Mouse (Mus musculus): ENCODE measurements around the gene Dnajc8.

Gene Dnajc8

DNA sequence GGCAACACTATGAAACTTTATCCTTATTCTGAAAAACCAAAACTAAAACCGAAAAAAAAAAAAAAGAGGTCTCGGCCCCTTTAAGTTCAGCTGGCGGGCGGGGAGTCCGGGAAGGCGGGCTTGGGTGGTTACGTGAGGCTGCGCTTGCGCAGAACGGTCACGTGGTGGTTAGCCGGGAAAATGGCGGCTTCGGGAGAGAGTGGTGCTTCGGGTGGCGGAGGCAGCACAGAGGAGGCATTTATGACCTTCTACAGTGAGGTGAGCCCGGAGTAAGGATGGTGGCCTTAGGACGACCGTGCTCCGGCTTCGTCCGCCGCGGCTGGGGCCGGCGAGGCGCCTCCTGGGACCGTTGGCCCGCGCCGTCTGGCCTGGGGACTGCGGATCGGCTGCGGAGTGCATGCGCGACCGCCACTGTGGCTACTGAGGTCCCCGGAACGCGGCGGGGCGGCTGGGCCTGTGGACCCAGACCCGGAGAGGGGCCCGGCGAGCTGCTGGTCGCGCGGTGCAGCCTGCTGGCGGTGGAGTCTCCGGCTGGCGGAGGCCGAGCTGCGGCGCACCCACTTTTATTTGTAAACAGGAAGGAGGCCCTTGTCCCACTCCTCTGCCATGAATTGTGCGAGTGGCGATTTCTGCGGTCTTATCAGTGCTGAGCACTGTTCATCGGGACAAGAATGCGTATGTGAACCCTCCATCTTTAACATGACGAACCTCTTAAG, at the start of gene Dnajc8:
Gene Dnajc8, plus strand, starts transcription at position 145 of the 716 bp plus-strand sequence.
- peak; percentile 86 for DNase-seq (ENCODE audit: low spot score)

DNA sequence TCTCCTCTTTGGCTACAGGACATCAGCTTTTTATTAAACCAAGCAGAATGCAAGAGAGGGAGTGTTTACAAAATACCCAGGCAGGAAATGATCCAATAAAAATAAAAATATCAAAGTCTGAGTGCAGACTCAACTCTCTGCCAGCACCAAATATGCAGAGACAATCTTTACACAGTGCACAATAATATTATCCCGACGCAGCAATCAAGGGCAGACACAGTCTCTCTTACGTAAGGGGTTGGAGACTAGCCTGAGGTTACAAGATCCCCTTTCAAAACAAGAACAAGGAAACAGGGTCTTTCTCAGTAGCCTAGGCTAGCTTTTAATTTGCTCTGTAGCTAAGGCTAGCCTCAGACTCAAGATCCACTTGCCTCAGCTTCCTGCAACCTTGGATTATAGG, 46.8 kb upstream of the Dnajc8 start:
- DNase-seq (ENCODE audit: low spot score) = no peak

DNA sequence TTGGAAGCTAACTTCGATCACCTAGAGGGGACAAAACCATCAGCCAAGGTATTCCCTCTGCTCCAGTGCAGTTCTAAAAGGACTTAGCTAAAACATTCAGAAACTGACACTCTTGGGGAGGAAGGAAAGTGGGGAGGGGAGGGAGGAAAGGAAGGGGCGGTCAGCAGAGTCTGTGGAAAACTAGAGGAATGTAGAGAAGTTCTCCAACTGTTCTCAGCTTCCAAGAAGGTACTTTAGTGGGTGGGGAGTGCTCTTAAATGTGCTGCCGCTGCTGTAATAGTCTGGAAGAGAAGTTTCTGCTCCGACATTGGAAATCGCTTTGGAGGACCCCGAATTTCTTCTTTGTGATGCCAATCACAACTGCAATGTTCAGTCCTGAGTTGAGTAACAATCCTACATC, 46.4 kb upstream of the Dnajc8 start:
- no peak for DNase-seq (ENCODE audit: low spot score)

DNA sequence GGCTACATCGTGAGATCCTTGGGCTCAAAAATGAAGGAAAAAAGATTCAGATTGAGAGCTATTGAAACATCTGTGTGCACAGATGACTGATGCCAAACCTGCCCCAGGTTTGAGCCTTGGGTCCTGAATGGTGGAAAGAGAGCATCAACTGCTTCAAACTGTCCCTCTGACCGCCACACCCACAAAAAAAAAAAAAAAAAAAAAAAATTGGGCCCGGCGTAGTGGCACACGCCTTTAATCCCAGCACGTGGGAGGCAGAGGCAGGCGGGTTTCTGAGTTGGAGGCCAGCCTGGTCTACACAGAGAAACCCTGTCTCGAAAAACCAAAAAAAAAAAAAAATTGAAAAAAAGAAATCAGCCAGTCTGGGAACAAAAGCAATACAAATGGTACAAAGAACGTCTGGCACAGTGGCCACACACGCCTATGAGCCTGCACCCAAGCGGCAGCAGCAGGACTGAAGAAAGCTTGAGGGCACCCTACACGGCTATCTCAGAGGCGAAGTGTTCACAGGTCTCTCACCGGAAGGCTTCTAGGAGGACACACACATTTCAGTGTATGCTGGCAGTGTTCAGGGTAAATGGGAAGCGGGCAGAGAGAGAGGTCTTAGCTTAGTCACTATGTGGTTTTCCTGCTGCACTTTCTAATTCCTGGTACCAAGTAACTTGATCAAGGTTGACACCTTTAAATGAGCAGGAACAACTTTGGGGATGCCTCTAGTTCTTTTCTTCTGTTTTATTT, 44.9 kb upstream of the Dnajc8 start:
- DNase-seq (ENCODE audit: low spot score) = no peak

DNA sequence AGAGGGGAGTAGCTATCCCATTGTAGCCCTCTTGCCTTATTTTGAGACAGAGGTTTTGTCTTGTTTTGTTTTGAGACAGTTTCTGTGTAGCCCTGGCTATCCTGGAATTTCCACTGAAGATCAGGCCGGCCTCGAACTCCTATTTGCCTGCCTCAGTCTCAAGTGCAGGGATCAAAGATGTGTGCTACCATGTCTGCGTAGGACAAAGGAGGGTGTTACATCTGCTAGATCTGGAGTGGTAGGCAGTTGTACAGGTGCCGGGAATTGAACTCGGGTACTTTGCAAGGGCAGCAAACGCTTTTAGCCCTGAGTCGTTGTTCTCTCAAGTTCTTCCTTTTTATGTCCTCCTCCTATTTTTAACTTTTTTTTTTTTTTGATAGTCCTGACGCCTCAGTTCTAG, 44.3 kb upstream of the Dnajc8 start:
- no peak for DNase-seq (ENCODE audit: low spot score)

DNA sequence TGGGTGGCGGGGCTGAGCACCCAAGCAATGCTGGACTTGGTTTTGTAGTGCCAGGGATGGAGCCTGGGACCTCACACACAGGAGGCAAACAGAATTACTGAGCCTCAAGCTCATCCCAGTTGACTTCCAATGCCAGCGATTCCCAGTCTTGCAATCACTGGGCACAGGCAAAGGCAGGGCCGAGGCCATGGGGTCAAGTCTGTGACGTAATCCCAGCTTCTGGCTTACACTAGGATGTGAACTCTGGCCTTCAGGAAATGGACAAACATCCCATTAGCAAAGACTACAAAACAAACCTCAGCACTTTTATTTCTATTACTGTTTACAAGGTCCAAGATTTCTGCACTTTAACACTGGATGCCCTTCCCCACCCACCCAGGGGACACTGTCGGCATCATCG, 43.6 kb upstream of the Dnajc8 start:
- no peak for DNase-seq (ENCODE audit: low spot score)

DNA sequence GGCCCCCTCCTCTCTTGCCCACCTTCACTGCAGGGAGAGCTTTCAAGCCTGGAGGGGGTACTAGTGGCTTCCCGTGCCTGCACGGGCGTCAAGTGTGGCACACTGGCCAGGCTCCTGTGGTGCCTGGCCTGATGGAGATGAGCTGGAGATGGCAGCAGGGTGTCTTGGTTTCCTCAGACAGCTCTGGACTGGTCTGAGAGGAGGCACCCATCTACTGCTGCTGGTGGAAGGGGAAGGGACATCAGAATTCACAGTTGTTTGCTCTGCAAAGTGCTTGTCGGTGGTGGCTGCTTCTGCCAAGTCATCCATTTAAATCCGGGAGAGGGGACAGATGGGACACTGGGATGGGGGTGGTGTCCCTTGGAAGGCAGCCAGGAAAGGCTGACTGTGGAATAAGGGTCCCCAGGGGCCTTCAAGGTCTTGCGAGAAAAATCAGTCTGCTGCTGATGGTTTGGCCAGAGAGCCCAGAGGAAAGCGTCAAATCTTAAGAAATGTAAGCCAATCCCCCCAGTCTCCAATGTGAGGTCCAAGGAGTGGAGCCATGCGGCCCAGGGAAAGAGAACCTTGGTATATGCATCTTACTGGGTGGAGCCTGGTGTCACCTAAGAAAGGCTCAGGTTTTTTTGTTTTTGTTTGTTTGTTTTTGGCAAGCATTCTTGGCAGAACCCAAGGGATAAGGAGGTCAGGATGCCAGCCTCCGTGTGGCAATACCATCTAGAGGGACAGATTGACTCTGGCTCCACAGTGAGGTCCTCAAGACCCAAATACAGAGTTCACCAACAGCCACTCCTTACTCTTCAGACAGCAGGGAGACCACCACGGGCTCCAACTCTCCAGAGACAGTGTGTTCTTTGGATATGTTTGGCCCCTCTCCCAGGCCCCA, 42.9 kb upstream of the Dnajc8 start:
- no peak for DNase-seq (ENCODE audit: low spot score)

DNA sequence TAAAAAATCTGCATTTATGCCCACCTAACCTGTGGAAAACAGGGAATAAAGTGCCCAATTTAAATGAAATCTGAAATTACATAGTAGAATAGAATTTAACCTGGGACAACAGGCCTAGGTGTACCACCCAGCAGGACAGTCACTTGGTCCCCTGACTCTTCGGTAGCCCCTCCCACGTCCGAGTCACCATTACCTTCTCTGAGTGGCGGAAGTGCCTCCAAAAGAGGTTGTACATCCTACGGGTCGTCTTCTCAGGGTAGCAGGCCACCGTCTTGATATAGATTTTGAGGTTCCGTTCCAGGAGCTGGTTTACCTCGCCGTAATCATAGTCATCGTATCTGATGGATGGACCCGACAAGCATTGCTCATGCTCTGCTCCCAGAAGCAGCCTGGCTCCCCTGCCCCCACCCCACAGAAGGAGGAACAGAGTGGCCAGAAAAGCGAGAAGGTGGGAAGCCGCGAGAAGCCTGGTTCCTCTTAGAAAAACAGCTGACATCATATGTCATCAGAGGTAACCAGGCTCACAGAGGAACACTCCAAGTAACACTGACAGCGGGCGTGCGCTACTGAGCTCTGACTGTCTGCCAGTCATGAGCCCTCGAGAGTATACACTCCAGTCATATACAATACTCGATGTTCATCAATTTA, 41.0 kb upstream of the Dnajc8 start:
- no peak for DNase-seq (ENCODE audit: low spot score)

DNA sequence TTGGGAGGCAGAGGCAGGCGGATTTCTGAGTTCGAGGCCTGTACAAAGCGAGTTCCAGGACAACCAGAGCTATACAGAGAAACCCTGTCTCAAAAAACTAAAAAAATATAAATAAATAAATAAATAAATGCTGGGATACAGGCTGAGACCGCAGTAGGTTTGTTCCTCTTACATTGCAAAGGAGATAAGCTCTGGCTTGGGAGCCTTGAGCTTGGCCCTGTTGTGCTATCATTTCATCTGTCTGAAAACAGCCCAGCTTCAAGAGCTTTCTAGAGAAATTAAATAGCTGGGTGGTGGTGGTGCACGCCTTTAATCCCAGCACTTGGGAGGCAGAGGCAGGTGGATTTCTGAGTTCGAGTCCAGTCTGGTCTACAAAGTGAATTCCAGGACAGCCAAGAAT, 33.7 kb upstream of the Dnajc8 start:
- DNase-seq (ENCODE audit: low spot score) = no peak

DNA sequence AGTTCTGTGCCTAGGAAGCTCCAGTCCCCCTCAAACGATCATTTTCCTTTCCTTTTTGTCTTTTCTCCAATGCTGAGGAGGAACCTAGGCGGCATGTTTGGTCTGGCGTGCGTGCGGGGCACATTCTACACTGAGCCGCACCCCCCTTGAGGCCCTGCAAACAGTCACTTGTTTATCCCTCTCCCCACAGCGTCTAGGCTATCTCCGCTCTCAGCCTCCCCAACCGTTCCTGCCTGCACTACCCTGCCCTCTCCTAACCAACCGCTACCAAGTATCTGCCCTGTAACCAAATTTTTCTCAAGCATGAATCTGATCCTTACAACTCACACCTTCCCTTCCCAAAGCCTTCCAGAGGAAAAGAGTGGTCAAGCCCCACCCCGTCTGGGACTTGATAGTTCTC, 32.0 kb upstream of the Dnajc8 start:
- no peak for DNase-seq (ENCODE audit: low spot score)

DNA sequence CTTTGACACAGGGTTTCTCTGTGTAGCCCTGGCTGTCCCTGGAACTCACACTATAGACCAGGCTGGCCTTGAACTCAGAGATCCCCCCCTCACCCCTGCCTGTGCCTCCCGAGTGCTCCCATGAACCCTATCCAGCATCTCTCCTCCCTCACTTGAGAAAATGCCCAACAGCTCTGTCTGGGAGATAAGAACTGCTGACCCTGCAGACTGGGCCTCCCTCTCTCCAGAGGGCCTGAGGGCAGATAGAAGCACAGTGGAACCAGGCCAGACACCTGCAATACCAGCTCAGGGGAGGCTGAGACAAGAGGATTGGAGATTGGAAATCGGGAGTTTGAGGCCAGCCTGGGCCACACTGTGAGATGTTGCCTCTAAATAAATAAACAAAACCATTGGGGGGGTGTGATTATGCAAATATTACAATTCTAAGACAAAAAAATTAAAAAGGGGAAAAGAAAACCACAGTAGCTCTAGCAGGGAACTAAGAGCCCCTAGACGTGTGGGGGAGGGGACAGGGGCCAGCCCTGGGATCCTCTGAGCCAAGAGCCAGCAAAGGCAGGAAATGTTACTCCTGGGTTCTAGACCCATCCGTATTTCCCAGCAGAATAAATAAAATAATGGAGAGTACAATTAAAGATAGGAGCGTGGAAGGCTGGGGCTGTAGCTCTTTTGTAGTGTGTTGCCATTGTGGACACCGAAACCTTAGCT, 30.2 kb upstream of the Dnajc8 start:
- no peak for DNase-seq (ENCODE audit: low spot score)

DNA sequence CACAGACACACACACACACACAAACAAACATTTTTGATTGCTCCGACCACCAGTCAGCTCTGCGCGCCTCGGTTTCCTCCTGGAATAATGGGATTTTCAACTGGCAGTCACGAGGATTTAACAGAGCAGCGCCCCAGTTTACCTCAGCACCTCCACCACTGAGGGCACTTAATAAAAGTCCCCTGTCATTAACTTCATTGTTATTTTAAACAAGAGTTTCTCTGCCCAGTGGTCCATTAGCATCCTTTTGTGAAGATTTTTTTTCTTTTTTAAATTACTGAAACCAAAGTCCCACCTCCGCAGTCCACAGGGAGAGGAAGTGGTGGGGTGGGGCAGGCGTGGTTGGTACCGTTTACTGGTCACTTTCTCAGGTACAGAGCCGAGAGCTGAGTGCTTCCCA, 29.6 kb upstream of the Dnajc8 start:
- DNase-seq (ENCODE audit: low spot score) = no peak

DNA sequence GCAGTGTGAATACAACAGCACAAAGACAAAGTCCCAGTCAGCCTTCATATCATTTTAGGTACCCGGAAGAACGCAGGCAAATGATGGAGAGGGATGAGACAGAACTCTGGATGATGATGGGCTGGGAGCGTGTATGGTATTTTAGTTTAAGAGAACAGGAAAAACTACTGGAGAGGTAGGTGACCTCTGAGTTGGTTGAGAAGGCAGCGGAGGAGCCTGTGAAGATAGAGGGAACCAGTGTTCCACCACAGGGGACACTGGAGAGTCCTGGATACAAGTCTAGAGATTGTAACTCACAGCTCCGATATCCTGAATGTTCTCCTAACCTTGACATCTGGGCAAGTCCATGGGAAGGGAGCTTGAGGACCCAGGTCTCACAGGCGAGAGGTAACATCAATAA, 29.1 kb upstream of the Dnajc8 start:
- no peak for DNase-seq (ENCODE audit: low spot score)

DNA sequence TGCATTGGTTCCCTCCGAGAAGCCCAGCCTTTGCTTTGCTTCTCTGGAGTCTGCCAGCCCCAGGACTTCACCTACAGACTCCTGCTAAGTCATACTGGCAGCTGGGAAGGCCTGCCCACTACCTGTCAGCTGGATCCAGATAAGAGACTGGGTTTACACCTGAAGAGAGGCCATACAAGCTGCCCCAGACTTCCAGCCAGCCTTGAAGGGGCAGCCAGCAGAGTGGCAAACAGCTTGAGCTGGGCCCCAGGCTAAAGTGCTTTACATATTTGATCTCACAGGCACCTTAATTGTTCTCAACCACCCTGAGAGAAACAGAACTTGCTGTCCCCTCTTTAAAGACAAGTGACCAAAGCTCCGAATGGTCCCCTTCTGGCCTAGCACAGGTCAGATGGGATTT, 28.1 kb upstream of the Dnajc8 start:
- DNase-seq (ENCODE audit: low spot score) = no peak

DNA sequence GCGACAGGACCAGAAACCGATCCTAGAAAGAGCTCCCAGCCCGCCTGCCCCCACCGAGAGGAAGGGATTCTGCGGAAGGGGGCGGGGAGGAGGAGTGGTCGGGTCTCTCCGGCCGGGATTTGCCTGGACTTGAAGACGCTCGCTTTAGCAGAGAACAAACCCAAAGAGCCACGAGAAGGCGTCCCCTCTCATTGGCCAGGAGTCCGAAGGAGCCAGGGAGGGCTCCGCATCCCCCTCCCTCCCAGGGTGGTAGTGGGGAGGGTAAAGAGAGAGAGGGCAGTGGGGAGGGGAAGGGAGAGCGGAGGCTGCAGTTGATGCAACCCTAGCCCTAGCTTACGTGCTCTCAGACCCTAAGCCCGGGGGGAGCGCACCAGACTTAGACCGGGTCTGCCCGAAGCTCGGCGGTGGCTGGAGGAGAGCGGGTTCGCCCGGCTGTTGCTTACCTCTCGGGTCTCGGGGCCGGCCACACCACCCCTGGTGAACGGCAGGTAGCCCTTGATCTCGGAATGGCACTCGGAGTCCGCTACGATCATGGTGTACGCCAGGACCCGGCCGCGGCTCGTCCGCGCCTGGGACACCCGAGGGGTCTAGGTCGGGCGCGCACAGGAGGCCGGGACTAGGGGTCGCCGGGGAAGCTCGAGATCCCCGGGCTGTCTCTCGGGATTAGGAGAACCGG, 25.6 kb upstream of the Dnajc8 start:
- no peak for DNase-seq (ENCODE audit: low spot score)

DNA sequence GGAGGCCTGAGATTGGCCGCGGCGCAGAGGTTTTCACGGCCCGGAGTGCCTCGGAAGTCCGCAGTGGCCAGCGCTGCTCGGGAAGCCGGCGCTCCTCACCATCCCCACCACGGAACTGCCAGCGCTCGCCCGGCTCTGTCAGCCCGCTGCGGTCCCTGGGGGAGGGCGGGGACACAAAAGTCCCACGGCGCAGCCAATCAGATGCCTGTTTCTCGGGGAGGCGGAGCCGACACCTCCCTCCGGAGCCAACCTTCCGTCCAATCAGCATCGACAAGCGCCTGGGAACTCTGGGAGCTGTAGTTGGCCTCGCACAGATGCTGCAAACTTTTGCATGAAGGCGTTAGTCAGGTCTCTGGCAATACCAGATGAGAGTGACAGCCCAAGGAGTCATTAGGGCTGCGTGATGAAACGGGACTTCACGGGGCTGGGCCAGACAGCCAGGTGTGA, 25.0 kb upstream of the Dnajc8 start, which contains the start of gene Sesn2:
Gene Sesn2, minus strand, starts transcription at position 150 of the 447 bp plus-strand sequence.
- peak; percentile 96 for DNase-seq (ENCODE audit: low spot score)

DNA sequence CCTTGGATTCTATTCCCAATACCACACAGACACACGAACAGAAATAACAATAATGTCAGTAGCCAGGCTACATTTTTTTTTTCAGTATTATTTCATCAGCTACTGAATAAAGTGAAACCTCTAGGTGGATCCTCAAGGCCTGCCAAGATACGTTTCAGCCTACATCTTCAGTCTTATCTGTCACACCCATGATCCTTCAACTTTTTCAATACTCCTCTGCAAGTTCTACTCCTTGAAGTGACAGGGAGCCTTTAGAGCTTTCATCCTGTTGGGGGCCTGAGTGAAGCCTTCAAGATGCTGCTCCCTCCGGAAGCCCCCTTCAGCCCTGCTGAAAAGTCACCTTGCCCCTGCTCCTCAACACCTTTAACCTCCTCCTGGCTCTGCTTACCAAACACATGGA, 23.3 kb upstream of the Dnajc8 start:
- DNase-seq (ENCODE audit: low spot score) = no peak

DNA sequence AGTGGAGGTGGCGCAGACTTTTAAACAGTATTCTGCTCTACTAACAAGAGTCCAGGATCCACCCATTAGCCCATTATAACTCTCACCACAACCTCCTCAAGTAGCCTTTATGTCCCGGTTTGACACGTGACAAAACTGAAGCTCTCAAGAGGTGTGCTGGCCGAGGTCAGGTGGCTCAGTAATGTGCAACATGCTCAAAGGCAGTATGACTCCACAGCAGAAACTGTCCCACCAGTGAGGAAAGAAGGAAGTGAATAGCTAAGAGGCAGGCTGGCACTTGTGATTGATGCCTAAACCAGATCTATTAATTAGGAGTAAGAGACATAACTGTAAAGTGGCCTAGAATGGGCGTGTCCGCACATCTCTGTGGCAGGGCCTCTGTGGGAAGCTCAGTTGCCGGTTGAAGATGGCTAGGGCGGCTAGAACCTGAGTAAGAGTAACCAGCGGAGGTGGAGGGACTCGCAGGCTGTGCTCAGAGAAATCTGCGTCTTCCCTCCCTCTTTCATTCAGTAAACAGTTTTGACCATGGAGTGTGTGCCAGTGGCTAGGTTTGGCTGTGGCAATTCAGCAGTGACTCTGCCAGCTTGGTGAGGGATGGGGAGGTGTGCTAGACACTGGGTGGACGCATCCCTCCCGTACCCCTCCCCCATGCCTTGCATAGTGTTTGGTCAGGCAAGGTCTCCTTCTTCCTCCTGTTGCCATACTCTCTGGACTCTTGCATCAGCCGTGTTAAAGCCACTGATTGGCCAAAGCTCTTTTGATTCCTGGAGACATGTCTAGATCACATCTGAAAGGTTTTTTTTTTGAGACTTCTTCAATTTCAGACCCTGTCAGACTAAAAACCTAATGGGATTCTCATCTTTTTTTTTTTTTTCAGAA, 21.7 kb upstream of the Dnajc8 start:
- DNase-seq (ENCODE audit: low spot score) = no peak

DNA sequence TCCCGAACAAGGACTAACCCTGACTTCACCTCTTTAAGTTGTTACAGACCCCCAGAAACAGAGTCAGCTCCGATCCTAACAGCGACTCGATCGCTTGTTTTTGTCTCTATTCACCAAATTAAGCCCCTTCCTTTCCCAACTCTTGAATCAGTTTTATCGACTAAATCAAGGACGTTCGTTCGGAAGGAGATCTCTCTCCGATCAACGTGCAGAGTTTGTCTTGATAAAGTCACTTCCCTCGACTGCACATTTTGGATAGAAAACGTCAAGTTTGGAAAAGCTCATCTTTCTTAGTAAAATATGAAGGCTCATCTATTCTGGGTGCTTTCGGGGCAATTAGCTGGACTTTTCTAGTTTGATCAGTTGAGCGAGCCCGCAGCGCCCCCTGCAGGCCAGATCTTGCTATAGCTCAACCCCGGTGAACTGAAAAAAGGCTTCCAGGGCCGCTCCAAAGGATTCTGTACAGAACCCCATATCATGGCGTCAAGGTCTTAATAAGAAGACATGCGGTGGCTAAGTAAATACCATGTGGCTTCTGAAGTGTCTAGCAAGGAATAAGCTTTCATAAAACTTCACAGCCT, 20.7 kb upstream of the Dnajc8 start:
- DNase-seq (ENCODE audit: low spot score) = no peak
